Mouse (Mus musculus): Measurements from ENCODE around the gene Fgf23.

The Fgf23 gene

DNA sequence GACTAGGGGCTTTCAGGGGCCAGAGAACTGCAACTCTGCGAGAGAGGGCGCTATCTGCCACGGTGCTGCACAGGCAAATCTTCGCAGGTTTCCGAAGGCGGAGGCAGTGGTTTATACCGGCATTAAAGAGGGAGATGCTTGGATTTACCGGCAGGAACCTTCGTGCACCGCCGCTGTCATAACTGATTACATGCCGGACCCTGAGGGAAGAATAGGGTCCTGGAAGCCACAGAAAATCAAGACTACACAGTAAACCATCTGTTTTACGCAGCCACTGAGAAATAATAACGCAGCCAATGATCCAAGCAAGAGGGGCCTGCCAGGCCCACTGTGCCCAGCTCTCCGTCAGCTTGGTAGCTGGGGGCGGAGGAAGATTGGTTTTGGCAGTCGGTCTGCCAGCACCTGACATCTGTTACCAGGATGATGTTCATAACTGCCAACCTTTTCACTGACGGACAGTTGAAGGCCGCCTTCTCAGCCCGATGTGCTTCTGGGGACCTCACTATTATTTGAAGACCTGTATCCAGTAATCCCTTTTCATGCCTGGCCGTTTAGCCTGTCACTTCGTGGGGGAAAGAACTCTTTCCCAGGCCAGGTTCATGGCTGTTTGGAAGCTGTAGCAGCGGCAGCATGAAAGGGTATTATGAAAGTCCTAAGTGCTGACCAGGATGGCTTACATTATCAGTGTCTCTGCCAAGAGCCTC, 42.2 kb downstream of the Fgf23 start:
- no peak for DNase-seq (ENCODE audit: low read depth, low spot score)

DNA sequence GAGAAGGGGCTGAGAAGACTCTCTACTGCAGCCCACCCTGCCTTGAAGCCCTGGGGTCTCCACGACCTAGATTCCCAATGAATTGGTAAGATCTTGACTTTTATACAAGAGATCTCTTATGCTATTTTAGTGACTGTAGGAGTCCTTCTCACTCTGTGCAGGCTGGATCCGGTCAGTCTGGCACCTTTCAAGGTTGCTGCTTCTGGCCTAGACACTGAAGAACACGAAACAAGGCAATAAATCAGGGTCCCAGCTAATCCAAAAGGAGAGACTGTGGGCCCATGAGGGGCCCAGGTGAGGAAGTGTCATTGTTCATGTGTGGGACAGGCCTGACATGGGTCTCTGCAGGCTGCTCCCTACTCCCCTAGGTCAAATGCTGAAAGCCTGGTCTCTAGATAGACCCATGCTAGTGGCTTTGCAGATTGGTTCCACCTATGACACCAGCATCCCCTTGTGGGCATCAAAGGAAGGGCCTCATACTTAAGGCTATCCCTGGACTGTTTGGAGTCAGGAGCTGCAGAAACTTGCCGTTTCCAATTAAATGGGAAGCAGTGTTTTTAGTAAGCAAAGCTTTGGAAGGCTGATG, 49.6 kb downstream of the Fgf23 start:
- no peak for DNase-seq (ENCODE audit: low read depth, low spot score)

- DNase-seq (ENCODE audit: low read depth, low spot score) = no peak
These were observed 50.3 kb downstream of the Fgf23 start for GRCm38 (mm10) chr6:127122996-127123395.

- no peak for DNase-seq (ENCODE audit: low read depth, low spot score)
These were observed 50.8 kb downstream of the Fgf23 start for GRCm38 (mm10) chr6:127123506-127123905.

GRCm38 (mm10) chr6:127129659-127130058, 57.0 kb downstream of the Fgf23 start:
- no peak for DNase-seq (ENCODE audit: low read depth, low spot score)

DNA sequence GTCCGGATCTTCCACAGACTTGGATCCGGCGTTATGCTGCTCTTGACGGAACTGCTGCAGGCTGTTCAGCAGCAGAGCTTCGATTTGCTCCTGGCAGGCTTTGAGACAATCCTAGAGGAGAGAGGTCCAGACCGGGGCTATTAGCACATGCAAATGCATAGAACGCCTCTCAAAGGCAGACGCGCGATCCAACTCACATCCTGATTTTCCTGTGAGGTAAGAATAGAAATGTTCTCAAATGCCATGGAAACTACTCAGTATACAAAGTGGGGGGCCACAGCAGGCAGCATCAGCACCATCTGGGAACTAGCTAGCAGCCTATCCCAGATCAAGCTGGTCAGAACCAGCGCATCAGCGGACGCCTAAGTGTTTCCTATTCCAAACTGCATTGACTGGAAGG, 57.7 kb downstream of the Fgf23 start:
- DNase-seq (ENCODE audit: low read depth, low spot score) = no peak
